Mouse (Mus musculus) brain, embryonic 14.5 days (tissue): ENCODE results near the gene Glg1.
"Not testable (repeated sequence)": the region's sequence is repeated elsewhere in the genome, so short reads cannot be mapped to it uniquely, and the experiment has no call there.

Experiments
- CTCF ChIP-seq: fragments of 200-500 bp; IDR thresholded peaks from 2 replicates; pipeline ENCODE4 v1.5.1; 2012; ENCODE audit warnings: inconsistent platforms, mild to moderate bottlenecking, moderate library complexity, borderline replicate concordance; ENCODE audit not compliant: insufficient read depth, insufficient read length; ENCODE audit errors: extremely low read depth
- POLR2A ChIP-seq: fragments of 200-500 bp; IDR thresholded peaks from 2 replicates; pipeline ENCODE4 v1.6.1; 2012; ENCODE audit warnings: mild to moderate bottlenecking, inconsistent platforms, borderline replicate concordance; ENCODE audit not compliant: poor library complexity, insufficient read depth, insufficient read length, severe bottlenecking; ENCODE audit errors: extremely low read depth

GRCm38 (mm10) chr8:111144901-111145459 is 114.0 kb downstream of the Glg1 start:
- TF ChIP-seq CTCF, POLR2A: not testable (repeated sequence)
